Mouse (Mus musculus) hindlimb bud, embryonic 11.5 days (tissue): ENCODE results near the gene Cfap157.

Experiments used
- DNase-seq: peaks from one replicate; pipeline ENCODE4 v3.0.0-alpha.2; 2012; ENCODE audit warnings: low read depth, low spot score; ENCODE audit errors: extremely low spot score

The Cfap157 gene

DNA sequence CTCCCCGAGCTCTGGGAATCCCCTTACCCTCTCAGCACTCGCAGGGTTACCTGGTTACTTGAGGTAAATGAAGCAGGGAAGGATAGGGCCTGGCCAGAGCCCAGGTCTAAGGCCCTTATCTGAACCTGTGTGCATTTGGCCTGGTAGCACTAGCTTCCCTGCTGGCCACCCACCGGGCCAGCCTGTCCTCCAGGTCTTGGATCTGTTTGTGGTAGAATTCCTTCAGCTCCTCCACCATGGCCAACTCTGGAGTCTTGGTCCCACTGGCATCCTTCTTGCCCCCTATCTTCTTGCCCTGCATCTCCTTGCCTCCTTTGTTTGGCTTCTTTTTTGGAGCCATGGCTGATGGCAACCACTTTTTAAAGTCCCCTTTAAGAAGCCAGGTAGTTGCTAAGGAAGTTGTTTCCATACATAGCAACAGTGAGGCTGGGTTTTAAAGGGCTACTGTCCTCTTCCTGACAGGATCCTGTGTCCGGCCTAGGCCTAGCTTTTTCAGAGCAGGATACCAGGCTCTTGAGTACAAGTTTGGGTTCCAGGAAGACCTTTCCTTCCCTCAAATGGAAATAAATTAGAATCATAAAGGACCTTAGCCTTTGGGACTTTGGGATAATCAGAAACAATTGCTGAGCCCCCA, at the start of gene Cfap157:
TSS of gene Cfap157 (minus strand) at position 381 of the 634 bp plus-strand sequence.
- DNase-seq, result no peak

DNA sequence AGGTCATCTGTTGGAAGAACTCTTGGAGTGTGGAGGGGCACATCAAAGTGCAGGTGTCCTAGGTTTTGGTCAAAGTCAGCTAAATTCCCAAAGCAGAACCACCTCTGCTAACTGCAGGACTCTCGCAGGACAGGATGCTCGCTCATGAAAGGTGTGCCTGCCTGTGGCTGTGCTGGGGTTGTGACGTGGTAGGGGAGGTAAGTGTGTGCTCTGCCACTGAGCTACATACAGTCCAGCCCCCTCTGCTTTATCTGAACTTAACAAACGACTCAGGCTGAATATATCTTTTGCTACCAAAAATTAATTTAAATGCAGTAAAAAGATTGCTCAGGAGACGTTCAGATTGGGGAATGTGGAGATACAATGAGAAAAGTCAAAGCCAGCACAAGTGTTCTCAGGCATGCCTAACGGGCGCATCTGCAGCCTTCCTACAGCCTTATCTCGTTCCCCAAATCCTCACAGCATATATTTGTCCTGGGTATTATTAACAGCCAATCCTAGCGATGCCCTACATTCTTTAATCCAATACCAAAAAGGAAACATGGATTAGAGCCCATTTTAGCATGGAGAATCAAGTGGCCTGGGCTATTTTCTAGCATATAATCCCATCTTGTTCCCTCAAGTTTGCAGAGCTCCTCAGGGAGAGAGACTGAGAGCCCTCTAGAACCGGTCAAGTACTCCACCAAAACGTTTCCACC, 44.9 kb upstream of the Cfap157 start:
- DNase-seq, result no peak

- DNase-seq, result no peak
Observed at GRCm38 (mm10) chr2:32825796-32826195, 41.6 kb upstream of the Cfap157 start.

- DNase-seq, result no peak
Observed at GRCm38 (mm10) chr2:32824778-32825177, 40.5 kb upstream of the Cfap157 start.

- DNase-seq, result no peak
Observed at GRCm38 (mm10) chr2:32824181-32824580, 40.0 kb upstream of the Cfap157 start.

DNA sequence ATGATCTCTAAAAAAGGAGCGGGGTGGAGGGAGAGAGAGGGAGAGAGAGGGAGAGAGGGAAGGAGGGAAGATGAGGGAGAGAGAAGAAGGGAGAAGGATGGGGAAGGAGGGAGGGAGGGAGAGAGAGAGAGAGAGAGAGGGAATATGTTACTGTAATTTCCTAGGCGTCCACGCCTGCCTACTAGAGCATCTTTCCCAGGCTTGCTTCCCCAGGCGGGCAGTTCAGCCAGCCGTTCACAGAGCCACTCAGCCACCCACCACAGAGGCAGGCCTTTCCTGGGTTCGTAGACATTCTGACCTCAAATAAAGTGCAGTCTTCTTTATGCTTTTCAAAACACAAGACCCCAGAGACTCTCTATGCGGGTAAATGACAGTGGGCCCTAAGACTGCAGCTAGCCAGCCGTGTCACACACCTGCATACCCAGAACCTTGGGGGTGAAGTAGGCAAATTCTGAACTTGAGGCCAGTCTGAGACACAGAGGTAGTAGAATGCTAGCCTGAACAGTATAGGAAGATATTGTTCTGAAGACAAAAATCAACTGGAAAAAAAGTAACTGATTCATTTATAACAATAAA, 39.4 kb upstream of the Cfap157 start:
- no peak for DNase-seq

GRCm38 (mm10) chr2:32823153-32823552, 38.9 kb upstream of the Cfap157 start:
- no peak for DNase-seq

DNA sequence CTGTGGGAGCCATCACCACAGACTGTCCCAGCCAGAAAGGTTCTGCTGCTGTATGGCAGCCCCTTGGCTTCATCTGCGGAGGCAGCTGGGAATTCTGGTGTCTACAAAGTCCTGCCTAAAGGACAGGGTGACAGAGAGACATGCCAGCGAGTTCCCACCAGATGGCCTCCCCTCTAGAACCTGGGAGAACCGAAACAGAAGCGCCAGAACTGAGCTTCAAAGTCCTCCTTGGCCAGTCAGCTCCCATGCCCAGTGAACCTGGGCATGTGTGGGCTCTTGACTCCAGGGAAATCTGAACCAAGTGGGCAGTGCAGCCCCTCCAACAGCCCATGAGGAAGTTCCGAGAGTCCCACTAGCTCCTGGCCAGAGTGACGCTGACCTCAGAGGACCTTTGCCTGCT, 38.4 kb upstream of the Cfap157 start:
- DNase-seq, result no peak

DNA sequence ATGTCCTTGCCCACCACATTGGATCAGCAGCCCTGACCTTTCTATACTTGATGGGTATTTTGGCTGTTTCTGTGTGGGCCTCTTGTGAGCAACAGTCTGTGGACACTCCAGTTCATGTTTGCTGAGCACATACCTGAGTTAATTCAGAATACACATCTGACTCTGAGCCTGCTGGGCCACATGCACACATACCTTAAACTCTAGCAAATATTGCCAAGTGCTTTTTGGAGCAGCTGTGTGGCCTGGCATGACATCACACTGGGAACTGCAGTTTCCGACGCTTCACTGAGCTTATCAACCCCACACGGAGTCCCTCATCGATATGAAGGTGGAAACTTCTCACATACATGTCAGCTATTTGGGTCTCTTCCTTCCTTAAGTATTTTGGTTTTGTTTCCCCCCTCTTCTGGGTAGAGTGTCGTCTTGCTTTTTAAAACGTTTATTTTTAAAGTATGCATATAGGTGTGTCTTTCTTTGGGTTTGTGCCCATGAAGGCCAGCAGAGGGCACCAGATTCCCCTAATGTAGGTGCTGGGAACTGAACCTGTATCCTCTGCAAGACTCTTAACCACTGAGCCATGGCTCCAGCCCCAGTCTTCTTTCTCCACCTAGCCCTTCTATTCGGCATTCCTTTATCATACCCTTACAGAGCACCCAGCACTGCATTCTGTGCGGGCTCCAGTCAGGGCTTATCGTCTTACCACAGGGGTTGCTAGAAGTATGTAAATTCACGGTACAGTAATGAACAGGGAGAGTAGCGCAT, 37.0 kb upstream of the Cfap157 start:
- DNase-seq, result no peak

DNA sequence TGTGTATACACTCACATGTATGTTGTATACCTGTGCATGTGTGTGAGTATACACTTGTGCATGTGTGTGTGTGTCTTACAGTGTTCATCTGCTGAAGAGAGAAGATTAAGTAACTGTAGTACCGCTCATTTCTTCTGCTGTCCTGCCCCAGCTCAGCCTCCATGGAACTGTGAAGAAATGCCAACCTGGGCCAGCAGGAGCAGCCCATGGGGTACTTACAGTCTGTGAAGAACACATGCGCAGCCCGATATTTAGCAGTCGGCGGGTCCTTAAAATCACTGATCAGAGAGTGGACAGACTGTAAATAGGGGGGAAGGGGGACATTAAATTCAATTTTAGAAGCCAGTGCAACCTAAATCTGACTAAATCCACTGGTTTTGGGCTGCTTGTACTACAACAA, 34.0 kb upstream of the Cfap157 start:
- no peak for DNase-seq

- DNase-seq, result no peak
Observed at GRCm38 (mm10) chr2:32817589-32817988, 33.4 kb upstream of the Cfap157 start.

DNA sequence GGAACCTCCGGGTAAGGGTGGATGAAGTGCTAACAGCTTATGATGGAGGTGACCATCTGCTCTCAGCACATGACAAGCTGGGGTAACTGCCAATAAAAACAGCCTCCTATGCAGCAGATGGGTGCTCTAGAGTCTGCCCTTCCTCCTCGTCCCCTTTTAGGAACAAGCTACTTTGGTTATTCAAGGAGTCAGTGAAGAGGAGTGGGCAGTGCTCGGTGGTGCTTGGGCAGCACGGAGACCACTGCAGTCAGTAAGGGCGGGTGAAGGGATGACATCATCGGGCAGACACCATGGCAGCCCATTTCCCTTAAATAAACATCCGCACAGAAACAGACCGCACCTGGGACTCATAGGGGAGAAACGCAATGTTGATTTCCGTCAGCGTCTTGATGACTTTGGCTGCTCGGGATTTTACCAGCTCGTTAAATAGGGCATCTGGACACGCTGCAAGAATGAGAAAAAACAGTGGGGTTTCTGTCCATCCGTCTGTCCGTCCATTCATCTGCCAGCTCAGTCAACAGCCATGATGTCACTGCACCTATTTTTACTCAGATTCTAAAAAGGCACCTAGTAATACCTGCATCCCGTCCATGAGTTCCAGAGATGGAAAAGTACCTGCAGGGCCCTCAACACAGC, 32.8 kb upstream of the Cfap157 start:
- no peak for DNase-seq

DNA sequence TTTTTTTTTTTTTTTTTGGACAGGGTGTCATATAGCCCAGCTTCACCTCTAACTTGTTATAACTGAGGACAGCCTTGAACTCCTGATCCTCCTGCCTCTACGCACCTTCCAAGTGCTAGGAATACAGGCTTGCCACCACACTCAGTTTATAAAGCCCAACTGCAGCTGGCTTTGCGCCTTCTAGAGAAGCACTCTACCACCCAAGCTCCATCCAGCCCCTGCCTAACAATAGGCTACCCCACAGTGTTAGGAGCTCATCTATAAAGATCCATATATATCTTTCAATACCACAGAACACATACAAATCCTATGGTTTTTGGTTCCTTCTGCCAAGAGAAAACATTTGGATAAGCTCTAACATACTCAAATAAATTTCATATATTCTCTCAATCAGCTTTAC, 32.3 kb upstream of the Cfap157 start:
- DNase-seq, result no peak

DNA sequence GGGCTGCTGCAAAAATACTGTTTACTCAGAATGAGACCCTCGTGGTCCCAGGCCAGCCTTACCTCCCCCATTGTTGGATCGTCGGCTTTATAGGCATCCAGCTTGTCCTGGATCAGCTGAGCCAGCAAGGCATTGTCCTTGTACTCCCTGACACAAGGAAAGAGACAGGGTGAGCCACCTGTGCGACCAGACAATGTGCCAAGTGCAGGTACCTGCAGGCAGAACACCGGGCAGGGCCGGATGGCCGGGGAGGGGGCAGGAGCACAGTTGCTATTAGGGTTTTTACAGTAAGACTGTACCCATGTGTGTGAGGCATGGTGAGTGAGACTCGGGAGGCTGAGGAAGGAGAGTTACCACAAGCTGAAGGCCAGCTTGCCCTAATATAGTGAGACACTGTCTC, 27.7 kb upstream of the Cfap157 start:
- DNase-seq, result no peak

DNA sequence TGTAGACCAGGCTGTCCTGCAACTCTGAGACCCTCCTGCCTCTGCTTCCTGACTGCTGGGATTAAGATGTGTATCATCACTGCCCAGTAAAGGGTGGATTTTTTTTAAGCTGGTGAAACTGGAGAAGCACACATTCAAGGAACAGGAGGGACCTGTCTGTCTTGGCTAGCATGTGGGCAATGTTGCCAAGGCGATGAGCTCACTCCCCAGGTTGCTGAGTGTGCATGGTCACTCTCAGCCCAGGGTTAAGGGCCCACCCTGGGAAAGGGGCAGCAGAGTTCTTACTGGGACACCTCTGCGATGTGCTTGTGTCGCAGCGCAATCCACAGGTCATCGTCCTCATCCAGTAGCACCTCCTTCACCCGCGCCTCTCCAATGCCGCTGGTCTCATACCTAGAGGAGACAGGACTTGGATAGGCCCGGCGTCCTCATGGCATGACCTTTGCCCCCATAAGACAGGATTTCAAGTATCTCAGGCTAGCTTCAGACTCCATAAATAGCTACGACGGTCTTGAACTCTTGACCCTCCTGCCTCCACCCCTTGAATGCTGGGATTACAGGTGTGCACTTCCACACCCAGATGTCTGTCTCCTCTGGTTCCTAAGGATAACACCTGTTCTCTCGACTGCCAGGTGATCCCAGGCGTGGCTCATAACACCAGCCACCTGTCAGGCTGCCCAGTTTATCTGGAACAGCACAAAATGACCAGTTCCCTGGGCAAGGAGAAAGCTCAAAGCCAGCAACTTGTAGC, 24.8 kb upstream of the Cfap157 start:
- DNase-seq, result no peak

GRCm38 (mm10) chr2:32798251-32798962, 14.2 kb upstream of the Cfap157 start:
- no peak for DNase-seq

GRCm38 (mm10) chr2:32795748-32796418, 11.7 kb upstream of the Cfap157 start:
- DNase-seq, result no peak

DNA sequence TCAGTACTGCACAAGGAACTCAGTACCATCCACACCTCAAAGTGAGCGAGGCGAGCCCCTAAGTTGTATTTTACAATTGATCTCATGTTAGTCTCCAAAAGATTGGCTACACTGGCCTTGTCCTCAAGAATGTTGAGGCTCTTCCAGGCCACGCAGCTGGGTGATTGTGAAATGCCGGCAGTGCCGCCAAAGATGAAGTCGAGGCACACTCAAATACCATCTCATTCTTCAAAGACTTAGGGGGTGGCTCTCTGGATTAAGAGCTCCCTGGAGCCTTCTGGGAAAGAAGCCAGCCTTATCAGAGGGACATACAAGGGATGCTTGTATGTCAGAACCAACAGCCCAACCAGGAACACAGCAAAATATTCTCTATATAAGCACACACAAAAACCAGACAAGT, 7.1 kb upstream of the Cfap157 start:
- DNase-seq, result no peak

DNA sequence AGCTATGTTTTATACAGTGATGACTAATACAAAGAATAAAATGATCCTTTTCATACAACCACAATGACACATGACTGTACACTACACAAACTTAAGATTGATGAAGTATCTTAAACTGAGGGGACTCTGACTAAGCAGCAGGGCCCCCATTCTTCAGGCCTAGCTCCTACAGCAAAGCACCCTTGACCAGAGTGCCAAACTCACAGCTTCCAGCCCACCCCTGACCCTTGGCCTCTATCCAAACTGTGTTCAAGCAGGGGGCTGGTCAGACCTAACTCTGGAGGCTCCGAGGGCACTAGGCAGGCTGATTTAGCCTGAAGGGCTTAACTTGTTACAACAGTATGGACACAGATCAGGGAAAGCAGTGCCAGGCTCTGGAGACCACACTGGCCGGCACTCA, 4.4 kb upstream of the Cfap157 start:
- DNase-seq, result no peak
